Mouse (Mus musculus): ENCODE data around the gene Ndufs1. TPM values are rescaled to one million over a fixed set of nuclear protein-coding genes. Genes with fewer than 3 reads are reported as not detected.
"Not testable (repeated sequence)": the region's sequence is repeated elsewhere in the genome, so short reads cannot be mapped to it uniquely, and the experiment has no call there.

Ndufs1 gene
- total RNA-seq, 2 experiments from 2014 or later, result 328 to 405 TPM

- peak; percentile 18 for DNase-seq
- intact Hi-C loops (cut with DNase I; ENCODE audit: low total_unique reads), result no loop called here
These were observed 14.2 kb upstream of the Ndufs1 start for GRCm38 (mm10) chr1:63190851-63191250.

GRCm38 (mm10) chr1:63188536-63188935 is 11.9 kb upstream of the Ndufs1 start:
- no peak for DNase-seq
- intact Hi-C loops (cut with DNase I; ENCODE audit: low total_unique reads), result loop anchor here (10.0 kb wide), 1 partner anchor 66 kb away; no protein-coding TSS in a partner anchor

GRCm38 (mm10) chr1:63185430-63185829 is 8.8 kb upstream of the Ndufs1 start:
- DNase-seq, result not testable (repeated sequence)
- intact Hi-C loops (cut with DNase I; ENCODE audit: low total_unique reads), result loop anchor here (10.0 kb wide), 1 partner anchor 69 kb away; no protein-coding TSS in a partner anchor

GRCm38 (mm10) chr1:63182636-63183270 is 6.1 kb upstream of the Ndufs1 start:
- intact Hi-C loops (cut with DNase I; ENCODE audit: low total_unique reads), result loop anchor here (10.0 kb wide), 1 partner anchor 72 kb away; no protein-coding TSS in a partner anchor
- DNase-seq, result peak; percentile 35

GRCm38 (mm10) chr1:63182212-63182611 is 5.6 kb upstream of the Ndufs1 start:
- peak; percentile 78 for DNase-seq
- intact Hi-C loops (cut with DNase I; ENCODE audit: low total_unique reads), result loop anchor here (10.0 kb wide), 1 partner anchor 73 kb away; no protein-coding TSS in a partner anchor

GRCm38 (mm10) chr1:63181480-63181879 is 4.8 kb upstream of the Ndufs1 start:
- no peak for DNase-seq
- intact Hi-C loops (cut with DNase I; ENCODE audit: low total_unique reads), result loop anchor here (10.0 kb wide), 1 partner anchor 73 kb away; no protein-coding TSS in a partner anchor

GRCm38 (mm10) chr1:63181019-63181418 is 4.4 kb upstream of the Ndufs1 start:
- intact Hi-C loops (cut with DNase I; ENCODE audit: low total_unique reads), result loop anchor here (10.0 kb wide), 1 partner anchor 74 kb away; no protein-coding TSS in a partner anchor
- DNase-seq, result peak; percentile 90

- intact Hi-C loops (cut with DNase I; ENCODE audit: low total_unique reads), result loop anchor here (10.0 kb wide), 1 partner anchor 74 kb away; no protein-coding TSS in a partner anchor
- DNase-seq, result not testable (repeated sequence)
These were observed 3.9 kb upstream of the Ndufs1 start for GRCm38 (mm10) chr1:63180575-63180974.

- intact Hi-C loops (cut with DNase I; ENCODE audit: low total_unique reads), result loop anchor here (10.0 kb wide), 1 partner anchor 75 kb away; no protein-coding TSS in a partner anchor
- no peak for DNase-seq
These were observed 3.5 kb upstream of the Ndufs1 start for GRCm38 (mm10) chr1:63180122-63180521.

GRCm38 (mm10) chr1:63178308-63178707 is 1.7 kb upstream of the Ndufs1 start:
- intact Hi-C loops (cut with DNase I; ENCODE audit: low total_unique reads), result no loop called here
- DNase-seq, result no peak

GRCm38 (mm10) chr1:63176259-63176603 is 402 bp downstream of the Ndufs1 start:
- DNase-seq, result no peak
- intact Hi-C loops (cut with DNase I; ENCODE audit: low total_unique reads), result no loop called here

- intact Hi-C loops (cut with DNase I; ENCODE audit: low total_unique reads), result no loop called here
- no peak for DNase-seq
These were observed 780 bp downstream of the Ndufs1 start for GRCm38 (mm10) chr1:63175853-63176252.

GRCm38 (mm10) chr1:63168638-63169037 is 8.0 kb downstream of the Ndufs1 start:
- intact Hi-C loops (cut with DNase I; ENCODE audit: low total_unique reads), result no loop called here
- DNase-seq, result no peak

GRCm38 (mm10) chr1:63140231-63140630 is 36.4 kb downstream of the Ndufs1 start:
- no peak for DNase-seq
- intact Hi-C loops (cut with DNase I; ENCODE audit: low total_unique reads), result no loop called here

- DNase-seq; intact Hi-C loops (cut with DNase I; ENCODE audit: low total_unique reads): not testable (repeated sequence)
These were observed 38.0 kb downstream of the Ndufs1 start for GRCm38 (mm10) chr1:63138586-63138985.

- no peak for DNase-seq
- intact Hi-C loops (cut with DNase I; ENCODE audit: low total_unique reads), result no loop called here
These were observed 38.7 kb downstream of the Ndufs1 start for GRCm38 (mm10) chr1:63137971-63138370.

GRCm38 (mm10) chr1:63134530-63134929 is 42.1 kb downstream of the Ndufs1 start:
- intact Hi-C loops (cut with DNase I; ENCODE audit: low total_unique reads), result no loop called here

GRCm38 (mm10) chr1:63131766-63132165 is 44.9 kb downstream of the Ndufs1 start:
- intact Hi-C loops (cut with DNase I; ENCODE audit: low total_unique reads), result no loop called here
- no peak for DNase-seq

More at GRCm38 (mm10) chr1:63134530-63134929, 42.1 kb downstream of the Ndufs1 start:
- no peak for DNase-seq

GRCm38 (mm10) chr1:63130883-63131282 is 45.8 kb downstream of the Ndufs1 start:
- intact Hi-C loops (cut with DNase I; ENCODE audit: low total_unique reads), result no loop called here
- DNase-seq, result no peak

- intact Hi-C loops (cut with DNase I; ENCODE audit: low total_unique reads), result no loop called here
- no peak for DNase-seq
These were observed 46.6 kb downstream of the Ndufs1 start for GRCm38 (mm10) chr1:63129857-63130690.

Data from gastrocnemius, postnatal 14 days (tissue).